Mouse (Mus musculus) midbrain, embryonic 12.5 days (tissue): ENCODE data around the gene Dhtkd1. TPM values are rescaled to one million over a fixed set of nuclear protein-coding genes. Genes with fewer than 3 reads are reported as not detected.

ENCODE experiments used
- ATAC-seq: fragments of 200-750 bp; cut with Nextera tagmentation; 2 replicates; pipeline ENCODE4 v1.8.0; 2017; ENCODE audit warnings: low read depth, moderate TSS enrichment, moderate library complexity; ENCODE audit not compliant: low FRiP score
- H3K27ac ChIP-seq: fragments of 300-500 bp; sonication (generic); replicated peaks from 2 replicates; pipeline ENCODE4 v1.5.1; 2016; ENCODE audit warnings: mild to moderate bottlenecking
- H3K27me3 ChIP-seq: fragments of 300-500 bp; sonication (generic); 2 replicates; pipeline ENCODE4 v1.6.1; 2016; ENCODE audit warnings: mild to moderate bottlenecking
- H3K36me3 ChIP-seq: fragments of 300-500 bp; sonication (generic); 2 replicates; pipeline ENCODE4 v1.6.1; 2016
- H3K4me1 ChIP-seq: fragments of 300-500 bp; sonication (generic); 2 replicates; pipeline ENCODE4 v1.6.1; 2016
- H3K4me2 ChIP-seq: fragments of 300-500 bp; sonication (generic); replicated peaks from 2 replicates; pipeline ENCODE4 v1.6.1; 2016; ENCODE audit warnings: mild to moderate bottlenecking, moderate library complexity
- H3K4me3 ChIP-seq: fragments of 300-500 bp; sonication (generic); 2 replicates; pipeline ENCODE4 v1.5.1; 2016; ENCODE audit warnings: mild to moderate bottlenecking
- H3K9ac ChIP-seq: fragments of 300-500 bp; sonication (generic); replicated peaks from 2 replicates; pipeline ENCODE4 v1.6.1; 2016; ENCODE audit warnings: mild to moderate bottlenecking, moderate library complexity
- H3K9me3 ChIP-seq: fragments of 300-500 bp; sonication (generic); 2 replicates; pipeline ENCODE4 v1.6.1; 2016; ENCODE audit warnings: mild to moderate bottlenecking
- WGBS: fragments of 180-500 bp; shearing (Covaris S2); methylation state at CpG from one replicate; pipeline ENCODE4 v1.1.7; 2016; 5-methylcytosine and 5-hydroxymethylcytosine counted together
- polyA plus RNA-seq: library from polyadenylated mRNA; unstranded; fragments of >200 nt; fragmentation: Nextera tagmentation; extraction: Ambion mirVana; gene quantifications from 2 replicates; pipeline ENCODE4 v1.2.1, GENCODE M21; 2016

Gene Dhtkd1
- polyA plus RNA-seq, 1 experiment from 2014 or later, result 6.1 TPM

DNA sequence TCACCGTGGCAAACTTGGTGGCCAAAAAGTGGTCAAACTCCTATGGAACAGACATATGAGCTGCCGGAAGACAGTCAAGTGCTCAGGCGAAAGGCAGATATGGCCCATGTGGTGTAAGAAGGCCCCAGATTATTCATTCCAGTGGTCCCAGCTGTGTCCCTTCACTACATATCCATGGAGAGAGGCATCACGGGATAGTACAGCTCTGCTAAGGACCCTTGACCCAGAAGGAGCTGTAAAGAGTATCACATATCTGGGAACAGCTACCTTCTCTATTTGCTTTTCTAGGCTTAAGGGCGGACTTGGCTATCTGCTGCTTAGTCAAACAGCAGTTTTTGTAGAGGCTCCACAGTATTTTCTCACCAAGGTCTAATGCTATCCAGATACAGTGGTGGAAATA lies 12.8 kb downstream of the Dhtkd1 start:
- Histone ChIP-seq H3K4me3 (no peak overlapping the region), H3K4me1 (no peaks in the 10 kb centered on the region), H3K9me3 (no peaks in the 10 kb centered on the region), H3K36me3 (peaks cover 14% of the 10 kb centered on the region), H3K4me2 (no peak overlapping the region), H3K27ac (no peak overlapping the region), H3K9ac (no peak overlapping the region), H3K27me3 (no peaks in the 10 kb centered on the region)
- ATAC-seq, result no peak
- 90% methylated on average over 5 of the region's 5 CpGs for WGBS

- Histone ChIP-seq H3K27ac (no peak overlapping the region), H3K4me1 (no peaks in the 10 kb centered on the region), H3K36me3 (peaks cover 14% of the 10 kb centered on the region), H3K4me3 (no peak overlapping the region), H3K4me2 (no peak overlapping the region), H3K27me3 (no peaks in the 10 kb centered on the region), H3K9ac (no peak overlapping the region), H3K9me3 (no peaks in the 10 kb centered on the region)
- WGBS, result 96% methylated on average over 5 of the region's 5 CpGs
- ATAC-seq, result no peak
Measured at GRCm38 (mm10) chr2:5927481-5927880, 15.1 kb downstream of the Dhtkd1 start.

DNA sequence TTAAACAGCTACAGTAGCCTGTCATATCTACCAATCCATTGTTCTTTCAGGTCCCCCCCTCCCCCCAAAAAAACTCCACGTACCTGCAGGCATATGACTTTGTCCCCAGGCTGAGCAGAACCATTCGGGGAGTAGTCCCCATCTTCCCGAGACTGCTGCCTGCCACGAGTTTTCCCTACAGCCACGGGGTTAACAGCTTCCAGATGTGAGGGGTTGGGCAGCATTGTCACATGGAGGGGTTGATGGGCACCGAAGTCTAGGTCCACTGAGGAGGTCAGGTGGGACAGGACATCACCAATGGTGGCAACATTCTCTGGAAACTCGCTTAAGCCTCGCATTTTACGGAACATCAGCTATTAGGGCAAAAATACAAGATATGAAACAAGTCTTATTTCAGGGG lies 18.8 kb downstream of the Dhtkd1 start:
- Histone ChIP-seq H3K4me1 (no peaks in the 10 kb centered on the region), H3K4me3 (no peak overlapping the region), H3K4me2 (no peak overlapping the region), H3K9ac (no peak overlapping the region), H3K27ac (no peak overlapping the region), H3K9me3 (no peaks in the 10 kb centered on the region), H3K27me3 (no peaks in the 10 kb centered on the region), H3K36me3 (peaks cover 14% of the 10 kb centered on the region; the same call in 1 of the 2 replicates)
- no peak for ATAC-seq
- WGBS, result 86% methylated on average over 9 of the region's 9 CpGs

DNA sequence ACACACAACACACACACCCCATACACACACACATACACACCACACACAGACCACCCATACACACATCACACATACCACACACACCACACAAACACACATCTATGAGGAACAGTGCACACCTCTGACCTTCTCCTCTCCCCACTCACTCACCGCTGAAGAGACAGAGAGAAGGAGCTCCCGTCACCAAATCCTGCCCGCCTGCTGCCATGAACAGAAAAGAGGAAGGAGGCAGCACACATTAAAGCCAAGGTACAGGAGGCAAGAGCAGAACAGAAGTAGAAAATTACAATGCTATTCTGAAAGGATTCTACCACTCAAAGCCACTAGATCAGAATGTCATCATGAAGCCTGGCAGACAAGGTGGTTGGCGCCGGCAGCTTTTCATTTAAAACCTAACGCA lies 19.8 kb downstream of the Dhtkd1 start:
- Histone ChIP-seq H3K9ac (no peak overlapping the region), H3K36me3 (peaks cover 7% of the 10 kb centered on the region; the same call in 1 of the 2 replicates), H3K27ac (no peak overlapping the region), H3K4me2 (no peak overlapping the region), H3K4me1 (no peaks in the 10 kb centered on the region), H3K4me3 (no peak overlapping the region), H3K9me3 (no peaks in the 10 kb centered on the region), H3K27me3 (no peaks in the 10 kb centered on the region)
- WGBS, result 98% methylated on average over 6 of the region's 6 CpGs
- ATAC-seq, result no peak

- no peak for ATAC-seq
- no peak overlapping the region for H3K4me2 ChIP-seq
- peaks cover 7% of the 10 kb centered on the region; the same call in 1 of the 2 replicates for H3K36me3 ChIP-seq
- WGBS, result 61% methylated on average over 16 of the region's 16 CpGs
- H3K9ac ChIP-seq, result no peak overlapping the region
- H3K27ac ChIP-seq, result no peak overlapping the region
- no peaks in the 10 kb centered on the region for H3K9me3 ChIP-seq
- H3K27me3 ChIP-seq, result no peaks in the 10 kb centered on the region
- H3K4me1 ChIP-seq, result no peaks in the 10 kb centered on the region
- no peak overlapping the region for H3K4me3 ChIP-seq
Measured at GRCm38 (mm10) chr2:5911282-5911965, 31.2 kb downstream of the Dhtkd1 start.

GRCm38 (mm10) chr2:5906625-5907024 lies 36.0 kb downstream of the Dhtkd1 start:
- H3K4me3 ChIP-seq, result no peak overlapping the region
- no peaks in the 10 kb centered on the region for H3K27me3 ChIP-seq
- H3K27ac ChIP-seq, result no peak overlapping the region
- no peak overlapping the region for H3K4me2 ChIP-seq
- H3K36me3 ChIP-seq, result peaks cover 11% of the 10 kb centered on the region; the same call in 1 of the 2 replicates
- no peak for ATAC-seq
- H3K4me1 ChIP-seq, result no peaks in the 10 kb centered on the region
- H3K9ac ChIP-seq, result no peak overlapping the region
- no peaks in the 10 kb centered on the region for H3K9me3 ChIP-seq
- 45% methylated on average over 3 of the region's 3 CpGs for WGBS

- peaks cover 11% of the 10 kb centered on the region; the same call in 1 of the 2 replicates for H3K36me3 ChIP-seq
- no peak for ATAC-seq
- no peaks in the 10 kb centered on the region for H3K27me3 ChIP-seq
- no peak overlapping the region for H3K27ac ChIP-seq
- WGBS, result 62% methylated on average over 5 of the region's 5 CpGs
- H3K4me2 ChIP-seq, result no peak overlapping the region
- no peak overlapping the region for H3K9ac ChIP-seq
- no peaks in the 10 kb centered on the region for H3K9me3 ChIP-seq
- no peak overlapping the region for H3K4me3 ChIP-seq
- H3K4me1 ChIP-seq, result no peaks in the 10 kb centered on the region
Measured at GRCm38 (mm10) chr2:5906092-5906491, 36.5 kb downstream of the Dhtkd1 start.

DNA sequence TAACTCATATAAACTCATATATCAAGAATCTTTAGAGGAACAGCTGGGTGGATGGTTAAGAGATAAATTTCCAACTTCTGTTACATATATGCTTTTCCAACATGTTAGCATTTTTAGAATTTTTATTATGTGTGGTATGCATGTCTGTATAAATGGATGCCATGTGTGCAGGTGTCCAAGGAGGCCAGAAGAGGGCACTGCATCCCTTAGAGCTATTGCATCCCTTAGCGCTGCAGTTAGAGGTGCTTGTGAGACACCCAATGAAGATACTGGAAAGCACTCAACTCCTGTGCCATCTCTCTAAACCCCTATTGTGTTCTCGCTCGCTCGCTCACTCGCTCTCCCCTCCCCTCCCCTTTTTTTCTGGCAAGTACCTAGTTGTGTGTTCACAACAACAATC lies 42.4 kb downstream of the Dhtkd1 start:
- no peaks in the 10 kb centered on the region for H3K9me3 ChIP-seq
- ATAC-seq, result no peak
- peaks cover 4% of the 10 kb centered on the region; the same call in 1 of the 2 replicates for H3K36me3 ChIP-seq
- 52% methylated on average over 5 of the region's 5 CpGs for WGBS
- H3K9ac ChIP-seq, result no peak overlapping the region
- no peaks in the 10 kb centered on the region for H3K4me1 ChIP-seq
- no peaks in the 10 kb centered on the region for H3K27me3 ChIP-seq
- H3K4me3 ChIP-seq, result no peak overlapping the region
- H3K4me2 ChIP-seq, result no peak overlapping the region
- H3K27ac ChIP-seq, result no peak overlapping the region

DNA sequence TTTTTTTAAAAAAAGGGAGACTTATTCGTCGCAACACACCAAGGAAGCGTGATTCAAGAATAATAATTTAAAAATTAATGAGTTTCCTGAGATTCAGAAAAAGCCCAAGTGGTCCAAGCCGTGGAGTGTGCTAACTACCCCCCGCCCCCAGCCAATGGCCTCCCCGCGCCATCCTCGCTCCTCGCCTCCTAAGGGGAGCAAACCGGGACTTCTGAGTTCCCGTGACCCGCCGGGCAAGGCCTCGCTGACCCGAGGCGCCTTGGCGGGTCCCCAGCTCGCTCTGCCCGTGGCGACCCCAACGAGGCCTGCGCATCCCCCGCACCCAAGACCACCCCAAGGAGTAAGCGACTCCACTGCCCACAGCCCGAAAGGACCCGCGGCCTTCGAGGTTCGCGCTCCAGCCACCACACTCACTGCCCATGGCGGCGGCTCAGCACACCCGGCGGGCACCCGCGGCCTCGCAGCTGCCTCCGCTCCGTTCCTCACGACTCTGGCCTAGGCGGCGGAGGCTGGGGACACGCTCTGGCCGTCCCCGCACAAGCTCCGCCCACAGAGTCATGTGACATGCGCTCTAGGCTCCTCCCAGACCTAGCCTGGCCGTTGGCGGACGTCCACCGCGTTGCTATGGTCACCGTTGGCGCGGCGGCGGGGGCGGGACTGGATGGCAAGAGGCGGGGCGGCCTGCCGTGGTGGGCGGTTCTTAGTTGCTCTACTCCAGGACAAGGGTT lies 47.6 kb downstream of the Dhtkd1 start, which contains the start of gene Sec61a2:
Sec61a2 (minus strand) TSS at position 590 of the 728 bp plus-strand sequence.
- Histone ChIP-seq H3K27ac (peak within 1 kb of the TSS; percentile 83), H3K4me3 (peak within 1 kb of the TSS; percentile 77), H3K4me2 (peak within 1 kb of the TSS; percentile 57), H3K27me3 (no peaks in the 10 kb centered on the region), H3K36me3 (peaks cover 12% of the 10 kb centered on the region; the same call in 1 of the 2 replicates), H3K9ac (peak within 1 kb of the TSS; percentile 91), H3K4me1 (peaks cover 5% of the 10 kb centered on the region; the same call in 1 of the 2 replicates), H3K9me3 (no peaks in the 10 kb centered on the region)
- ATAC-seq, result peak; percentile 100
- under 1% methylated on average over 61 of the region's 62 CpGs for WGBS

DNA sequence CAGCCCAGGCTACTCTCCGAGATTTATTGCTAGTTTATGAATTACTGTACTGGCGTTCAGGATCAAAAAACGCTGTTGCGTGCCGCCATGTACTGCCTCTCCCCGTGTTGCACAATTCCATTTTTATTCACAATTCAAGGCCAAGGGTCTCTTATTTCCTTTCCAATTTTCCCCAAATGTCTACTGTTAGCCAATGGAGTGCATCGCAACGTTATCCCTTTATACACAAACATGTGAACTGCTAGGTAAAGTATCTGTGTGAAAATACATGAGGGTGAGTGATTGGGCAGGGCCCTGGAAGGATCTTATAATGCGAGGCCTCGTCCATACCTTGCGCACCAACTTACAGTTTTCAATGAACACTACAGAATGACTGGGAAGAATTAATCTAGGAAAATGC lies 48.3 kb downstream of the Dhtkd1 start:
- Histone ChIP-seq H3K27ac (no peak overlapping the region), H3K4me1 (peaks cover 5% of the 10 kb centered on the region; the same call in 1 of the 2 replicates), H3K27me3 (no peaks in the 10 kb centered on the region), H3K4me2 (peak overlapping the region; percentile 57), H3K4me3 (peak overlapping the region; percentile 77), H3K36me3 (peaks cover 12% of the 10 kb centered on the region; the same call in 1 of the 2 replicates), H3K9me3 (no peaks in the 10 kb centered on the region), H3K9ac (peak overlapping the region; percentile 91)
- 49% methylated on average over 11 of the region's 11 CpGs for WGBS
- no peak for ATAC-seq

DNA sequence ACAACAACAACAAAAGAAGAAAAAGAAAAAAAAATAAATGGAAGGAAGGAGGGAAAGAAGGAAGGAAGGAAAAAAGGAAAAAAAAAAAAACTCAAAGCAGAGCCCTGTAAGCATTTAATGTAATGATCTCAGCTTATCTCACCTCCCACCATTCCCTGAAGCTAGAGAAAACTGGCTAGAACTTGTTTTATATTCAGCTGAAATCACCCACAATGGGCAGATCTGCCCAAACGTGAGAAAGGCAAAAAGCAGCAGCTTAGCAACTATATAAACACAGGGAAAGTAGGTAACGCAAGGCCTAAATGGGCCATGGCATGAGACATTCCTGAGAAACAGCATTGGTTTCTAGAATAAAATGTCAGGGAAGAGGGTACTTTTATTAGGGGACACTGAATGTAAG lies 53.2 kb downstream of the Dhtkd1 start:
- Histone ChIP-seq H3K4me3 (no peak overlapping the region), H3K9ac (no peak overlapping the region), H3K27me3 (no peaks in the 10 kb centered on the region), H3K4me2 (no peak overlapping the region), H3K4me1 (peaks cover 4% of the 10 kb centered on the region; the same call in 1 of the 2 replicates), H3K27ac (no peak overlapping the region), H3K9me3 (no peaks in the 10 kb centered on the region), H3K36me3 (peaks cover 37% of the 10 kb centered on the region)
- 67% methylated on average over 2 of the region's 2 CpGs for WGBS
- no peak for ATAC-seq

DNA sequence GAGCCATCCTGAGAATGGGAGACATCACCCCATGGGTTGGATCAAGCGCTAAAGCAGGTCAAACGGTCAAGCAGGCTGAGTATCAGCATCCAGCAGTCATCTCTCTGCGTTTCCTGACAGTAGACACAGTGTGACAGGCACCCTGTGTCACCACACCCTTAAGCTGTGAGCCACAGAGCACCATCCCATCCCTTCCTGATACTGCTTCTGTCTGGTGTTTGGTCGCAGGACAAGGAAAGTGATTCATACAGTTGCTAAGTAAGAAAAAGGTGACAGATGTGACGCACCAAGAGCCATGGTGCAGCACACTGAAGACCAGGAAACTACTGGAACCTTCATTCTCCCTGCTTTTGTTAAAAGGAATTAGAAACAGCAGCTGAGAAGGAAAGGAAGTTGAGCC lies 53.7 kb downstream of the Dhtkd1 start:
- no peak overlapping the region for H3K9ac ChIP-seq
- no peaks in the 10 kb centered on the region for H3K4me1 ChIP-seq
- H3K27me3 ChIP-seq, result no peaks in the 10 kb centered on the region
- no peak for ATAC-seq
- H3K4me3 ChIP-seq, result no peak overlapping the region
- peaks cover 40% of the 10 kb centered on the region for H3K36me3 ChIP-seq
- H3K4me2 ChIP-seq, result no peak overlapping the region
- H3K9me3 ChIP-seq, result no peaks in the 10 kb centered on the region
- 89% methylated on average over 5 of the region's 5 CpGs for WGBS
- H3K27ac ChIP-seq, result no peak overlapping the region
